Mouse (Mus musculus): Measurements from ENCODE around the gene Dhx35.

Gene Dhx35

GRCm38 (mm10) chr2:158794494-158795004, at the start of gene Dhx35:
Gene Dhx35, plus strand, starts transcription at chr2:158794807.
- DNase-seq (ENCODE audit: low spot score), result peak; percentile 99

DNA sequence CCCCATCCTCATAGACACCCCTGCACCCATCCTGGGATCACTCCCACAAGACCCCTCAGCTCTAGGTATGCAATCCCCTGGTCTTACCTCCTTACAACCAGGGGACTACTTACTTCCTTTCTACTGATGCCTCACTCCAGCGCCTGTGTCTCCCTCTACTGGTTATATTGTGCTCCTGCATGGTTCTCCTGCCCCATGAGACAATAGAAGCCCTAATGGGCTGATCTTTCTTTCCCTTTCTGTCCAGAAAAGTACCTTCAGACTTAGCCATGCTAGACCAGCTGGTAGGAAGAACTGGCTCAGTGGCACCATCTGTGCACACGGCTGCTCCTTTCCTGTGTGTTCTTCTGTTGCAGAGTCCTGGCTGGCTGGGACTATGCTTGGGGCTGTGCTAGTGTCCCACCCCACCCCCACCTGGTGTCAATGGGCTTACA, 49.5 kb upstream of the Dhx35 start:
- DNase-seq (ENCODE audit: low spot score), result peak; percentile 32

- no peak for DNase-seq (ENCODE audit: low spot score)
These were observed 48.4 kb upstream of the Dhx35 start for GRCm38 (mm10) chr2:158746164-158746563.

- no peak for DNase-seq (ENCODE audit: low spot score)
These were observed 45.2 kb upstream of the Dhx35 start for GRCm38 (mm10) chr2:158749366-158749765.

DNA sequence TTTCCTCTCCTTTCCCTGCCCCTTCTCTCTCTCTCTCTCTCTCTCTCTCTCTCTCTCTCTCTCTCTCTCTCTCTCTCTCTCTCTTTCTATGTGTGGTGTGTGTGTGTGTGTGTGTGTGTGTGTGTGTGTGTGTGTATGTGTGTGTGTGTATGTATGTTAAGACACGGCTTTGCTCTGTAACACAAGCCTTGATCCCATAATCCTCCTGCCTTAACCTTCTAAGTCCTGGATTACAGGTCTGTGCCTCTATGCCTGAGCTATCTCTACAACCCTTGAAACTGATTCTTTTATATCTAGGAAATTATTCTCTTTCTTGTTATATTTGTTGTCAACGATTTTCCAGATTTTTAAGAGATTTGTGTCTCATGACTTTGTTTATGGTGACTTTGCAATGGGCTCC, 34.4 kb upstream of the Dhx35 start:
- DNase-seq (ENCODE audit: low spot score), result no peak

GRCm38 (mm10) chr2:158762339-158762738, 32.3 kb upstream of the Dhx35 start:
- no peak for DNase-seq (ENCODE audit: low spot score)

DNA sequence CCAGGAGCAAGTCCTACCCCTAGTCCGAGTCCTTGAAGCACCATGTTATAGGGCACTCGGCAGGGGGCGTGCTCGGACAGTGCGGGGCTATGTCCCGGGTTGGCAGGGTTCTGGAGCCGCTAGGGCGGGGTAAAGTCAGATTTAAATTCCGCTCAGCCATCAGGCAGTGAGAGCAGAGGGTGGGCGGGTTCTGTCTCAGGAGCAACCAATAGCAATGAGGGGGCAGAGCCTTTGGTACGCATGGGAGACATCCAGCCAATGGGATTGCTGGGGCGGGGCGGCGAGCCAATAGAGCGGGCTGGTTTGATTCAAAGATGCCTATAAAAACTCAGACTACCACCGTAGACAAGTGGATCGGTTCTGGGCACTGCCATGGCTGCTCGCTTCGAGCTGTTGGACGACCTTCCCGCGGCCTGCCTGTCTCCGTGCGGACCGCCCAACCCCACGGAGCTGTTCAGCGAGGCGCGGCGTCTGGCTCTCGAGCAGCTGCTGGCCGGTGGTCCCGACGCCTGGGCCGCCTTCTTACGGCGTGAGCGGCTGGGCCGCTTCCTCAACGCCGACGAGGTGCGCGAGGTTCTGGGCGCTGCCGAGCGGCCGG, 26.8 kb upstream of the Dhx35 start, which contains the start of gene Fam83d:
Gene Fam83d (plus strand): TSS at position 352 of the 598 bp plus-strand sequence.
- DNase-seq (ENCODE audit: low spot score), result peak; percentile 96

DNA sequence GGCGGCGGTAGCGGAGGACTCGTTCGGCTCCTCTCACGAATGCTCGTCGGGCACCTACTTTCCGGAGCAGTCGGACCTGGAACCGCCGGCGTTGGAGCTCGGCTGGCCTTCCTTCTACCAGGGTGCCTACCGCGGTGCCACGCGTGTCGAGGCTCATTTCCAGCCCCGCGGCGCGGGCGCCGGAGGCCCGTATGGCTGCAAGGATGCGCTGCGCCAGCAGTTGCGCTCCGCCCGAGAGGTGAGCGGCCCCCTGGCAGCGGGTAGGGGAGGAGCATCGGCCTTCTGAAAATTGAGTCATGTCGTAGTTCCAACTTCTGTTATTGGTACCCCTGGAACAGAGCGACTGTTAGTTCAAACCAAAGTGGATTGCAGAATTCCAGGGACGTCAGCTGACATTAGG, 26.3 kb upstream of the Dhx35 start:
- DNase-seq (ENCODE audit: low spot score), result no peak

DNA sequence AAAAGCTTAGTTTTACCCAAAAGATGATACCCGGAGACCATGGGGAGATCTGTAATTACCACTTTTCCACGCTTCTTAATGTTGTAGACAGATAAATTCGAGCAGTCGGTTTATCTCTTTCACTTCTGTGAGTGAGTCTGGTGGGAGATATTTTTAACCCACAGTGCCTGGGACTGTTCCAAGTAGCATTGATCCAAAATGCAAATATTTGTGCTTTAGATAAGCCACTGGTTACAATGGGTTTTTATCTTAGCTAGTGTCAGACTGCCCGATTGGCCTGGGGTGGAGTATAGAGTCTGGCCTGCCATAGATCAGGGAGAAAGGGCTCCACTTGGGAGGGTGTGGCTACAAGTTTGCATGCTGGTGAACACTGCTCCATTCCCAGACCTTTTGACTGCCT, 25.8 kb upstream of the Dhx35 start:
- peak; percentile 39 for DNase-seq (ENCODE audit: low spot score)

GRCm38 (mm10) chr2:158770126-158770757, 24.4 kb upstream of the Dhx35 start:
- DNase-seq (ENCODE audit: low spot score), result peak; percentile 80

DNA sequence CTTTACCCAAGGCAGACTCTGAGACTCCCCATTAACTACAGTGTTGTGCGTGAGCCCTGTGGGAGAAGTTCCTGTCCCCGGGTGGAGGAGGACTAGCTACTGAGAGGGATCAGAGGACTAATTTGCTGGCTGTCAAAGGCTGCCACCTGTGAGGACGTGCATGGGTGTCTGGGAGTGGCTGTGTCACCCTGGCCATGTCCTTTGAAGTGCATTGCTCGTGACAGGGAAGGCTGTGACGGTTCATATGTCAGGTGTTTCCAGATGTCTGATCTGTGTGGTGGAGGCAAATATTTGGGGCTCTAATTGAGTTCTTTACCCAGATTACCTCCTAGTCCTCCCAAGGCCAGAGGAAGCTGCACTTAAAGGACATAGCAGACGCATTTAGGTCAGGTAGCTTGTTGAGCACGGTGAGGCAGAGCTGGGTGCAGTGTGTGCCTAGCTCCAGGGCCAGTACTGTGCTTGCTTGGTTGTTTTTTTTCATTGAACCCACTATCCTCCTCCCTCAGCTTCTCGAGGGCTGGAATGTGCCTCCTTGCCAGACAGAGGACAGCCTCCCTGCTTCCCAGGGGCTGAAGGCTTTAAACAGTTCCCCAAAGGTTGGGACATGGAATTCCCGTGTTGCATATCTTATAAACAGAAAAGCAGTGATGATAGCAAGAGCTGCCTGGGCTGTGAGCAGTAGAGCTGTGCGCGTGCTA, 23.4 kb upstream of the Dhx35 start:
- DNase-seq (ENCODE audit: low spot score), result no peak

DNA sequence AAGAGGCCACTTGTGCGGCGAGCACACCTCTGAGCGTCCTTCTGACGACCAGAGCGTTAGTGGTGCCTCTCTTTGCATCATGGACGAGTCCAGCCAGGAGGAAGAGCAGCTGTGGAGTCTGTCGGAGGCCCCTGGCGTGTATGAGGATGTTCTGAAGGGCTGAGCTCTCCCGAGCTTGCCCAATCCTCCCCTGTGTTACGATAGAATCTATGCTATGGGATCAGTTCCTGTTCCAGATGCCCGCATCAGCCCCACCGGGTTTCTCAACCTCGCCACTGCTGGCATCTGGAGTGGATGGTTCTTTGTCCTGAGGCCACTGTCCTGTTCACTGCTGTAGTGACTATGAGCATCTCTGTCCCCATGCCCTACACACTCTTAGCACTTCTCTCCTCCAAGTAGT, 21.8 kb upstream of the Dhx35 start:
- no peak for DNase-seq (ENCODE audit: low spot score)

GRCm38 (mm10) chr2:158774886-158775285, 19.7 kb upstream of the Dhx35 start:
- no peak for DNase-seq (ENCODE audit: low spot score)

DNA sequence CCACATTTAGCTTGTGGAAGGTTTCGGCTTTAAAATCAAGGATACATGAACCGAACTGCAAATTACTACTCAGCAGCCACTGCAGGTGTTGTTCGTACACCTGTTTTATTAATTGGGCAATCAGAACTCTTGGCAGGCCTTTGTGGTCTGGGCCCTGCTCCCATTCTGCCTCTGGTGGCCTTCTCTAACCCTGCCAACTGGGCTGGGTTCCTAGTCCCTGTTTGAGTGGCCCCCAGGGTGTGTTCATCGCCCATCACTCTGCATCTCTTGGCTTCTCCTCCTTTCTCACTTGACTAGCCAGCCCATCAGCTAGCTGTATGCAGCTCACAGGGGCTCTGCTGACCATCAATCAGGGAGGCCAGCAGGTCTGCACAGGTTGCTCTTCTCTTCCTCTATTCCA, 17.9 kb upstream of the Dhx35 start:
- peak; percentile 33 for DNase-seq (ENCODE audit: low spot score)

- no peak for DNase-seq (ENCODE audit: low spot score)
These were observed 17.1 kb upstream of the Dhx35 start for GRCm38 (mm10) chr2:158777490-158777889.

GRCm38 (mm10) chr2:158778349-158778748, 16.3 kb upstream of the Dhx35 start:
- DNase-seq (ENCODE audit: low spot score), result no peak

DNA sequence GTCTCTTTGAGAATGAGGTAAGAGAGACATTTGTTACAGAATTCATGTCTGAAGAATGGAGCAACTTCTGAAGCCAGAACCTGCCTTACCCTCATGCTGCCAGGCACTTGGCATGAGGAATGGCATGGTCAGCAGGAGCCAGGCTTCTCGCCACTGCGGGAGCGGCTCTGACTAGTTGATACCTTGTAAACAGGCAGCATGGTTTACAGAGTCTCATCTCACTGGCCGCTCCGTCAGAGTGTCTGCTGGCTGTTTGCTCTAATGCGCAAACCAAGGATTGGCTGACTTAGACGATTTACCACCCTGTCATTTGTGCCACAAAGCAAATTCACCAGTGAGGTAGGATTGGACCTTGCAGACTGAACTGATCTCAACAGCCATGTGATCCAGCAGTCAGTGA, 13.5 kb upstream of the Dhx35 start:
- DNase-seq (ENCODE audit: low spot score), result peak; percentile 21

DNA sequence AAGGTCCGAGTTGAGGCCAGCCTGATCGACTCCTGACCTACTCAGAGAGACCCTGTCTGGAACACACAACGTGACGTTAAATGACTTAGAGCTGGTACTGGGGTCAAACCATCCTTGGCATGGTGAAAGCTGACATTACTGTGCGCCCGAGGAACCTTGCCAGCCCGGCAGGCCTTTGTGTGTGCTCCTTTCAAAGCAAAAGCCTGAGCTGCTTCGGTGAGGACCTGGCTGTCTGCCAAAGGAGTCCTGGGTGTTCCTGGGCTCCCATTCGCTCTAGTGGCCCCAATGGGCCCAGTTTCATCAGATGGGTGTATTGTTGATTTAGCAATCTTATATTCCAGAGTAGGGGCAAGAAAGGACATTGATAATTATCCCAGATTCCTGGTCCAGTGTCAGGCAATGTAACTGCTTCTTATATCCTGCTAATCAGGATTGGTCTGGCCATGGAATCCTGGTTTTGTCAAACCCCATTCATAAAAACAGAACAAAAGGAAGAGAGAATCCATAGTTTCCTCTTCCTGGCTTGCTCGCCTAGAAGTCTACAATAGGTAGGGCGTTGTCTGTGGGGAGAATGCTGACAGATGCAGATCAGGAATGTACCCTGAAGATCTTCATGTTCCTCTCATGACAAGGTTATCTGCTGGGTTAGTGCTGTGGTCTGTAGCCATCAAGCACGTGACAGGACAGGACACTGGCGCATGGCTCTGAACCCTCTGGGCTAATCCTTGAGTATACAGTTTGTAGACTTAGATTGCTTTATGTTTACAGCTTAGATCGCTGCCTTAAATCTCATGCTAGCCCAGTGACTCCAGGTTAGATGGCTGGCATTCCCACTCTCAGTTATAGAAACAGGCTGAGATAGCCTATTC, 7.4 kb upstream of the Dhx35 start:
- DNase-seq (ENCODE audit: low spot score), result peak; percentile 28

- no peak for DNase-seq (ENCODE audit: low spot score)
These were observed 436 bp downstream of the Dhx35 start for GRCm38 (mm10) chr2:158795043-158795442.

GRCm38 (mm10) chr2:158795875-158796274, 1.3 kb downstream of the Dhx35 start:
- DNase-seq (ENCODE audit: low spot score), result no peak

GRCm38 (mm10) chr2:158799328-158799727, 4.7 kb downstream of the Dhx35 start:
- DNase-seq (ENCODE audit: low spot score), result no peak

DNA sequence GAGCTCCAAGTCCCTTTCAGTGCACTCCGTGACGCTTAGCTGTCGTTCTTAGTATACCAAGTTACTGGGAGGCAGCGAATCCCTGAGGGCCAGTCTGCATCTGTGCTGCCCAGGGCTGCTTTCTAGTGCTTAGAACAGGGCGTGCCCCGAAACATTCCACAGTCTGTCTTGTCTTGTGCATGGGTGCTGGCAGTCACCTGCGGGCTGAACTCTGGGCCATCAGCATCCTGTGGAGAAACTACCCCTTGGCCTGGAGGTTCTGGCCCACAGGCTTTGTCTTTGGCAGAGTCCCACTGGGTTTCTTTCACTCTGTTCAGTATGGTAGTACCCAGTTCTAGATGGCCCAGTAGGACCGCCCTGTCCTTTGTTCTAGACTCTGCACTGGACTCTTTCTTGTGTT, 6.2 kb downstream of the Dhx35 start:
- DNase-seq (ENCODE audit: low spot score), result no peak
